Mouse (Mus musculus): ENCODE results near the gene Mrps18c. TPM values are rescaled to one million over a fixed set of nuclear protein-coding genes. Genes with fewer than 3 reads are reported as not detected.
A peak's percentile ranks its signal among the peaks of the same experiment; 100 is the strongest.

Gene Mrps18c
- total RNA-seq, 2 experiments from 2014 or later: 73.2 to 85.1 TPM

DNA sequence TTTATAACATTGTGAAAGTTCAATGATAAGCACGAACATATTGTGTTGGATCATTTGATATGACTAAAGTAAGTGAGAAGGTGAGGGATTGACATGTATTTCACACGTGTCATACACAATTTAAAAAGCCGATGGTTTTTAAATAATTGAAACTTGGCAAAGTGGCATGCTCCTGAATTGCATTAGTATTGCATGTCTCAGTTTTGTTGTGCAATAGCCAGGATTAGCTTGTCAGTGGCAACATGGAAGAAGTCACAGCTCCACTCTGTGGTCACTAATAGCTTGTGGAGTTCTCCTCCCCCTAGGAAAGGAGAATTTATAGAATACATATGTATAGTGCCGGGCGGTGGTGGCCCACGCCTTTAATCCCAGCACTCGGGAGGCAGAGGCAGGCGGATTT lies 22.9 kb downstream of the Mrps18c start:
- intact Hi-C loops (cut with DNase I): loop anchor here (2.0 to 10.0 kb wide), 2 partner anchors 23 to 843 kb away; partner anchors contain the start of genes Helq, Mrps18c and Nkx6-1
- no peak for DNase-seq (ENCODE audit: low spot score)

- DNase-seq (ENCODE audit: low spot score): no peak
- intact Hi-C loops (cut with DNase I): loop anchor here (10.0 kb wide), 1 partner anchor 842 kb away; the partner anchor contains the start of gene Nkx6-1
These were observed 24.4 kb downstream of the Mrps18c start for GRCm38 (mm10) chr5:100822826-100823225.

DNA sequence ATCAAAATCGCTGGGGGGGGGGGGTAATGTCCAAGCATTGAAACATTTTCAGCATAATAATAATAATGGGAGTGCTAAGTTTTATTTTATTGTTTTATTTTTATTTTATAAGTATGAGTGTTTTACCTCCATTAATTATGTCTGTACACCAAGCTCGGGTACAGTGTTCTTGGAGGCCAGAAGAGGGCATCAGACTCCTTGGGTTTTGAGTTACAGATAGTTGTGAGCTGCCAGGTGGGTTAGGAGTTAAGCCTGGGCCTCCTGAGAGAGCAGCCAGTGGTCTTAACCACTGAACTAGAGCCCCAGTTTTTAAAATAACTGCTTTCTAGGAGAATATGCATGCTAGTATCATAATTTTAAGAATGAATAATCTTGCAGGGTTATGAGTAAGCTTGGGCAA lies 27.5 kb downstream of the Mrps18c start:
- intact Hi-C loops (cut with DNase I): loop anchor here (1.0 to 10.0 kb wide), 2 partner anchors 89 to 839 kb away; partner anchors contain the start of gene Nkx6-1
- DNase-seq (ENCODE audit: low spot score): no peak

DNA sequence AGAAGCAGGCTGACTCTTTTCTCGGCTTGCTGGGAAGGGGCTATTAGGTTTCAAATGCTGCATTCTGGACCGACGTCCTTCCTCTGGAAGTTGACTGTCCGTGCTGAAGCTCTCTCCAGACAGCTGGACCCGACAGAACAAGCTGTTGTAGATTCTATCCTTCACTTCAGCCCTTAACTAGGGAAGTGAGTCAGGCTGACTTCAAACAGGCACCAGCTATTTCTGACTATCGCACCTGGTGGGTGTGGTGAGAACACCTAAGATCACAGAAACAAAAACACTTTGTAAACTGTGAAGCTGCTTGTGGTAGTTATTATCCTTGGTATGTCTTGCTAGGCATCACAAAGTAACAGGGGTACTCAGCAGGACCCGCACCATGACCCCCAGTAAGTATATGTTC lies 28.1 kb downstream of the Mrps18c start:
- no peak for DNase-seq (ENCODE audit: low spot score)
- intact Hi-C loops (cut with DNase I): loop anchor here (1.0 to 10.0 kb wide), 2 partner anchors 89 to 838 kb away; partner anchors contain the start of gene Nkx6-1

GRCm38 (mm10) chr5:100828701-100829100 lies 30.3 kb downstream of the Mrps18c start:
- intact Hi-C loops (cut with DNase I): loop anchor here (10.0 kb wide), 1 partner anchor 836 kb away; the partner anchor contains the start of gene Nkx6-1
- no peak for DNase-seq (ENCODE audit: low spot score)

GRCm38 (mm10) chr5:100832680-100833079 lies 34.3 kb downstream of the Mrps18c start:
- intact Hi-C loops (cut with DNase I): no loop called here
- DNase-seq (ENCODE audit: low spot score): no peak

DNA sequence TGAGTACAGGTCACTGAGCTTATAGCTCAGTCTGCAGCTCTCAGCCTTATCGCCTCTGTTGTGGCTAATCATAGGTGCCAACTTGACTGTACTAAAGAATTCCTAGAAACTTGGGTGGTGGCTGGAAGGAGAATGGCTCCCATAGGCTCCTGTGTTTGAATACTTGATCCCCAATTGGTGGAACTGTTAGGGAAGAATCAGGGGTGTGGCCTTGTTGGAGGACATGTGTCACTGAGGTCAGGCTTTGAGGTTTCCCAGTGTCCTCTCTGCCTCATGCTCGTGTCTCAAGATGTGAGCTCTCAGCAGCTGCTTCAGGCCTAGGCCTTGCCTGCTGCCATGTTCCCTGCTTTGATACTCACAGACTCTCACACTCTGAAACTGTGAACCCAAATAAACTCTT lies 35.4 kb downstream of the Mrps18c start:
- no peak for DNase-seq (ENCODE audit: low spot score)
- intact Hi-C loops (cut with DNase I): no loop called here

GRCm38 (mm10) chr5:100835862-100836538 lies 37.6 kb downstream of the Mrps18c start:
- intact Hi-C loops (cut with DNase I): loop anchor here (2.0 kb wide), 1 partner anchor 29 kb away; no protein-coding TSS in a partner anchor
- no peak for DNase-seq (ENCODE audit: low spot score)

DNA sequence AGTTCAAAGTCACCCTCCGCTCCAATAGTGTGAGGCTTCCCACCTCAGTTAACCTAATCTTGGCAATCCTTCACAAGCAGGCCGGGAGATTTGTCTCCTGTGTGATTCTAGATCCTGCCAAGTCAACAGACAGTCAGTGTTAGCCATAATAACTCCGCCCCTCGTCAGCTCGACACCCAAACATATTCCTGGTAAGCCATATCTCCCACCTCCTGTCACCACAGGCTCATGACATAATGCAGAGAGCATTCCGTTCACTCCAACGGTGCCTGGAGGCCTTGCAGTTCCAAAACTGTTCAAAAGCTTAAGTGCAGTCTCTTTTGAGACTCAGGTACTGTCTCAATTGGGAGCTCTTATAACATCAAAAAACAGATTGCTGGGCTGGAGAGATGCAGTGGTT lies 39.5 kb downstream of the Mrps18c start:
- DNase-seq (ENCODE audit: low spot score): peak; percentile 25
- intact Hi-C loops (cut with DNase I): loop anchor here (2.0 kb wide), 1 partner anchor 27 kb away; no protein-coding TSS in a partner anchor

- intact Hi-C loops (cut with DNase I): no loop called here
- no peak for DNase-seq (ENCODE audit: low spot score)
These were observed 46.1 kb downstream of the Mrps18c start for GRCm38 (mm10) chr5:100844485-100844884.

- DNase-seq (ENCODE audit: low spot score): no peak
- intact Hi-C loops (cut with DNase I): no loop called here
These were observed 47.0 kb downstream of the Mrps18c start, which contains the start of gene Gpat3 for GRCm38 (mm10) chr5:100845485-100845847. Gene Gpat3 (plus strand): TSS chr5:100845713.

- peak; percentile 65 for DNase-seq (ENCODE audit: low spot score)
- intact Hi-C loops (cut with DNase I): no loop called here
These were observed 47.6 kb downstream of the Mrps18c start for GRCm38 (mm10) chr5:100845848-100846598.

DNA sequence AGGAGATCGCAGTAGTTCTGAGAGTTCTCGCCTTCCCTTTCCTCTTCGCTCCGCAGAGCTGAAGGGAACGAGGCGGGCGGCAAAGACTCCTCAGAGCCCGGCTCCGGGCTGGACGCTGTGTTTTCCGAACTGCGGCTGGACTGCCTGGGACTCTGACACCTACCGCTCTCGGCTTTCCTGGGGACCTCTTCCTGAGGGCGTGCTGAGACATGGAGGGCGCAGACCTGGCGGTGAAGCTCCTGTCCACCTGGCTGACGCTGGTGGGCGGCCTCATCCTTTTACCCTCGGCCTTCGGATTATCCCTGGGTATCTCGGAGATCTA lies 48.1 kb downstream of the Mrps18c start:
- no peak for DNase-seq (ENCODE audit: low spot score)
- intact Hi-C loops (cut with DNase I): no loop called here

DNA sequence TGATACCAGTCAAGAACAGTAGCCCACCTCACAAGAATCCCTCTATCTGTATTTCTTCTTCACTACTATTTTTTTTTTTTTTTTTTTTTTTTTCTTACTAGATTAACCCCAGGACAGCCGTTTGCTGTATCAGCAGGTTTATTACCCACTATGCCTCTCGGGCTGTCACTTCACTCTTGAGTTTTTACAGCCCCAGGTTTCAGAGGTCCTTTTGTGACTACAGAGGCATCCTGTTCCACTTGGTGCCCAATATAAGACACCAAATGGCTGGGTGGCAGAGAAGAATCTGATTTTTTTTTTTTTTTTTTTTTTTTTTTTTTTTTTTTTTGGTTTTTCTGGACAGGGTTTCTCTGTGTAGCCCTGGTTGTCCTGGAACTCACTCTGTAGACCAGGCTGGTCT lies 48.7 kb downstream of the Mrps18c start:
- no peak for DNase-seq (ENCODE audit: low spot score)
- intact Hi-C loops (cut with DNase I): no loop called here

GRCm38 (mm10) chr5:100853963-100854362 lies 55.5 kb downstream of the Mrps18c start:
- intact Hi-C loops (cut with DNase I): no loop called here
- no peak for DNase-seq (ENCODE audit: low spot score)

Other genes starting within 250 kb of the Mrps18c start
- gene Plac8, start 226.4 kb upstream of the Mrps18c start, total RNA-seq (2021): 1 to 10 TPM in 1 of 2 experiments, under 1 TPM in 1; 0.36 to 1.4 TPM
- gene Coq2, start 123.5 kb upstream of the Mrps18c start, total RNA-seq (2021): 10 to 100 TPM; 87.9 to 88.9 TPM
- gene Hpse, start 78.9 kb upstream of the Mrps18c start, total RNA-seq (2021): 1 to 10 TPM in 1 of 2 experiments, under 1 TPM in 1; 0.89 to 1.0 TPM
- gene Helq, start within 50 bp of the Mrps18c start, total RNA-seq (2021): 1 to 10 TPM; 2.4 to 5.5 TPM
- gene Abraxas1, start 22.3 kb downstream of the Mrps18c start, total RNA-seq (2021): 10 to 100 TPM in 1 of 2 experiments, 1 to 10 TPM in 1; 9.9 to 10.1 TPM
- 10 to 100 TPM; 24.4 to 25.2 TPM for gene Gpat3, start 47.1 kb downstream of the Mrps18c start, total RNA-seq (2021)